Mouse (Mus musculus) liver, postnatal 0 days (tissue): ENCODE results near the gene Cnot4. TPM values are rescaled to one million over a fixed set of nuclear protein-coding genes. Genes with fewer than 3 reads are reported as not detected.

Experiments
- ATAC-seq: fragments of 200-750 bp; cut with Nextera tagmentation; 2 replicates; pipeline ENCODE4 v1.8.0; 2017; ENCODE audit warnings: mild to moderate bottlenecking, moderate library complexity
- DNase-seq: peaks from one replicate; pipeline ENCODE4 v3.0.0-alpha.2; 2016
- H3K27ac ChIP-seq: fragments of 300-500 bp; sonication (generic); 2 replicates; pipeline ENCODE4 v1.5.1; 2014; ENCODE audit warnings: antibody characterized with exemption, moderate library complexity, mild to moderate bottlenecking, low read depth
- H3K27me3 ChIP-seq: fragments of 300-500 bp; sonication (generic); 2 replicates; pipeline ENCODE4 v1.6.1; 2014; ENCODE audit warnings: low read length, control low read depth, mixed read lengths; ENCODE audit not compliant: insufficient read depth
- H3K36me3 ChIP-seq: fragments of 300-500 bp; sonication (generic); replicated peaks from 2 replicates; pipeline ENCODE4 v1.6.1; 2014; ENCODE audit warnings: mild to moderate bottlenecking, control low read depth, low read length, moderate library complexity, mixed read lengths; ENCODE audit not compliant: insufficient read depth
- H3K4me1 ChIP-seq: fragments of 300-500 bp; sonication (generic); 2 replicates; pipeline ENCODE4 v1.6.1; 2014; ENCODE audit warnings: antibody characterized with exemption, mild to moderate bottlenecking, control low read depth; ENCODE audit not compliant: insufficient read depth
- H3K4me2 ChIP-seq: fragments of 300-500 bp; sonication (generic); 2 replicates; pipeline ENCODE4 v1.6.1; 2014; ENCODE audit warnings: low read depth, mild to moderate bottlenecking, low read length, moderate library complexity, mixed read lengths
- H3K4me3 ChIP-seq: fragments of 300-500 bp; sonication (generic); 2 replicates; pipeline ENCODE4 v1.5.1; 2014; ENCODE audit warnings: low read depth, low read length
- H3K9ac ChIP-seq: fragments of 300-500 bp; sonication (generic); replicated peaks from 2 replicates; pipeline ENCODE4 v1.6.1; 2014; ENCODE audit warnings: mild to moderate bottlenecking, moderate library complexity
- H3K9me3 ChIP-seq: fragments of 300-500 bp; sonication (generic); 2 replicates; pipeline ENCODE4 v1.6.1; 2016; ENCODE audit warnings: mild to moderate bottlenecking, control low read depth, low read length, mixed read lengths
- CTCF ChIP-seq: sonication (generic); IDR thresholded peaks from 2 replicates; pipeline ENCODE4 v1.5.1; 2016; ENCODE audit warnings: antibody characterized with exemption, low read depth
- EP300 ChIP-seq: IDR thresholded peaks from 2 replicates; pipeline ENCODE4 v1.6.1; 2016; ENCODE audit warnings: antibody characterized with exemption, low read depth, mild to moderate bottlenecking
- WGBS: fragments of 180-500 bp; shearing (Covaris S2); extraction: QIAGEN DNeasy Blood & Tissue Kit; methylation state at CpG from one replicate; pipeline ENCODE4 v1.1.7; 2014; ENCODE audit not compliant: insufficient replicate concordance; 5-methylcytosine and 5-hydroxymethylcytosine counted together
- polyA plus RNA-seq: library from polyadenylated mRNA; unstranded; fragments of >200 nt; fragmentation: Nextera tagmentation; extraction: Ambion mirVana; gene quantifications from 2 replicates; pipeline ENCODE4 v1.2.1, GENCODE M21; 2015

Cnot4 gene
- polyA plus RNA-seq, 1 experiment from 2014 or later = 10.7 TPM

DNA sequence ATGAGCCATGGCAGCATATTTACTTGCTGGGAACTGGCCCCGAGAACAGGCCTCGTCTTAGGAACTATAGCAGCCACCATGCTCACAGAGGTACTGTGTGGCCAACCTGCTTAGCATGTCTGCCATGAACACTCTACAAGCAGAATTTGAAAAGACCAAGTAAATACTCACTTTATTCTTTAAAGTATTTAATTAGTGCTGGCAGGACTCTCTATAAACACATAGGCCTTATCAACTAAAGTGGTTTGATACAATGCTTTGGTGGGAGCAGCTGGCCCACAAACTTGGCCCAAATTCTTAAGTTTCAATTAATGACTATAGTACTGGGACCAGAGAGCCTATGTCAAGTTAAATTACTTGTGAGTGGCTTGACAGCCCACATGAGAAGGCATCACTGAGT lies 105.5 kb downstream of the Cnot4 start:
- TF ChIP-seq EP300 = no peak
- no peak for TF ChIP-seq CTCF
- no peaks in the 10 kb centered on the region for H3K9me3 ChIP-seq
- no peak overlapping the region for H3K27ac ChIP-seq
- H3K4me3 ChIP-seq = no peak overlapping the region
- H3K4me2 ChIP-seq = no peak overlapping the region
- no peaks in the 10 kb centered on the region for H3K27me3 ChIP-seq
- no peak for DNase-seq
- H3K36me3 ChIP-seq = peaks cover 3% of the 10 kb centered on the region; the same call in 1 of the 2 replicates
- ATAC-seq = no peak
- no peaks in the 10 kb centered on the region for H3K4me1 ChIP-seq
- 87% methylated on average over 2 of the region's 2 CpGs for WGBS
- H3K9ac ChIP-seq = no peak overlapping the region

- 80% methylated on average over 6 of the region's 6 CpGs for WGBS
- Histone ChIP-seq H3K9me3 (no peaks in the 10 kb centered on the region), H3K27ac (no peak overlapping the region), H3K9ac (no peak overlapping the region), H3K4me1 (no peaks in the 10 kb centered on the region), H3K27me3 (no peaks in the 10 kb centered on the region), H3K4me2 (no peak overlapping the region), H3K36me3 (peaks cover 10% of the 10 kb centered on the region; the same call in 1 of the 2 replicates), H3K4me3 (no peak overlapping the region)
- TF ChIP-seq CTCF = no peak
- no peak for TF ChIP-seq EP300
- DNase-seq = no peak
- ATAC-seq = no peak
These were observed 106.3 kb downstream of the Cnot4 start for GRCm38 (mm10) chr6:35027257-35027656.

DNA sequence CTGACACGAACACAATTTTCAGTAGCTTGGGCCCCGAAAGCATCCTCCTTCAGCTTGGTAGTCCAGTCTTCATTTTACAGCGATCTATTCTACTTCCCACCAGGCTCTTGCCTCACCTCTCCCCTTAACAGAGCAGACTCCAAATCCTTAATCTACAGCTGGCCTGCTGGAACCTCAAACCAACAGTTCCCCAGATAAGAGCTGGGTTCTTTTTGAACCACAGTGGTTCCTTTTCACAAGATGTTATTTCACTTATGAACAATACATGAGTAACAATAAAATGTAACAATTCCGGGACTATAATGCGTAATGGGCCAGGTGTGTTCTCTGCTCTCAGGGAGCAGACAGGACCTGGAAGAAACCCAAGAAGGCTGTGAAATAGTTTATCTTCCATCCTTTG lies 116.9 kb downstream of the Cnot4 start:
- Histone ChIP-seq H3K9ac (no peak overlapping the region), H3K4me3 (no peak overlapping the region), H3K27me3 (no peaks in the 10 kb centered on the region), H3K4me2 (no peak overlapping the region), H3K27ac (no peak overlapping the region), H3K4me1 (no peaks in the 10 kb centered on the region), H3K9me3 (no peaks in the 10 kb centered on the region), H3K36me3 (0 out of 2 replicates have a peak, but pooled peaks cover 2% of the 10 kb centered on the region)
- DNase-seq (no peak), ATAC-seq (no peak)
- TF ChIP-seq EP300 (no peak), CTCF (no peak)
- 83% methylated on average over 5 of the region's 5 CpGs for WGBS

DNA sequence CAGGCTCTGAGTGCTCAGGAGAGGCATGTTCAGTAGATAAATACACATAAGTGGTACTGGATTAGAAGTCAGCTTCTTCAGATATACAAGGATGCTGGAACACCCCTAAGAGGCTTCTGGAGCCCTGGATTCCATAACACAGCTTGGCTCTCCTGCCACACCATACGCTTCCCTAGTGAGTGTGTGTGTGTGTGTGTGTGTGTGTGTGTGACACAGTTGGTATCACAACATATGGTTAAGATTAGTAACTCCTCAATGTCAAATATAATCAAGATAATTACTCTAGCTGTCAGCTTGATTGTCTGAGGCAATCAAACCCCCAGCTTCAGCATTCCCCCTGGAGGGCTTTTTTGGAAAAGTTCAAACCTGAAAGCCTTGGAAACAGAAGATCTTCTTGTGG lies 121.6 kb downstream of the Cnot4 start:
- no peak for TF ChIP-seq CTCF
- no peak for TF ChIP-seq EP300
- Histone ChIP-seq H3K36me3 (no peaks in the 10 kb centered on the region), H3K27me3 (no peaks in the 10 kb centered on the region), H3K4me1 (no peaks in the 10 kb centered on the region), H3K4me2 (no peak overlapping the region), H3K9me3 (no peaks in the 10 kb centered on the region), H3K4me3 (no peak overlapping the region), H3K27ac (no peak overlapping the region), H3K9ac (no peak overlapping the region)
- no peak for ATAC-seq
- DNase-seq = no peak
- WGBS = 89% methylated on average over 1 of the region's 1 CpGs

DNA sequence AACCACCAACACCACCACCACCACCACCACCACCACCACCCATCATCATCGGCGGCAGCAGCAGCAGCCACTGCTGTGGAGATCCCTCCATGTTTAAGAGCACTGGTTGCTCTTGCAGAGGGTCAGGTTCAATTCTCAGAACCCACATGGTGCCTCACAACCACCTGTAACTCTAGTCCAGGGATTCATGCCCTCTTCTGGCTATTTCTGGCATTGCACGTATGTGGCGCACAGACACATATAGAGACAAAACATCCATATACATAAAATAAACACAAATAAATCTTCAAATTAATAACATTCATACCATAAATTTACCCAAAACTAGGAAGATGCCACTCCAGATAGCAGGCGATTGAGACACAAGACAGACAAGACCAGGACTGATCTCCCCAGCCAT lies 122.8 kb downstream of the Cnot4 start:
- DNase-seq (no peak), ATAC-seq (no peak)
- no peaks in the 10 kb centered on the region for H3K9me3 ChIP-seq
- H3K36me3 ChIP-seq = no peaks in the 10 kb centered on the region
- H3K4me1 ChIP-seq = no peaks in the 10 kb centered on the region
- H3K27me3 ChIP-seq = no peaks in the 10 kb centered on the region
- TF ChIP-seq CTCF = peak; percentile 23; the same call in 1 of the 2 replicates
- TF ChIP-seq EP300 = no peak
- no peak overlapping the region for H3K9ac ChIP-seq
- no peak overlapping the region for H3K4me3 ChIP-seq
- H3K27ac ChIP-seq = no peak overlapping the region
- H3K4me2 ChIP-seq = no peak overlapping the region
- 91% methylated on average over 5 of the region's 5 CpGs for WGBS

GRCm38 (mm10) chr6:35002261-35002669 lies 131.3 kb downstream of the Cnot4 start:
- H3K9ac ChIP-seq = no peak overlapping the region
- no peak overlapping the region for H3K27ac ChIP-seq
- H3K27me3 ChIP-seq = no peaks in the 10 kb centered on the region
- H3K4me1 ChIP-seq = no peaks in the 10 kb centered on the region
- H3K4me2 ChIP-seq = no peak overlapping the region
- H3K36me3 ChIP-seq = no peaks in the 10 kb centered on the region
- no peaks in the 10 kb centered on the region for H3K9me3 ChIP-seq
- 77% methylated on average over 18 of the region's 18 CpGs for WGBS
- ATAC-seq (no peak), DNase-seq (no peak)
- no peak overlapping the region for H3K4me3 ChIP-seq
- TF ChIP-seq CTCF (no peak), EP300 (no peak)

GRCm38 (mm10) chr6:34999101-34999500 lies 134.4 kb downstream of the Cnot4 start:
- no peaks in the 10 kb centered on the region for H3K27me3 ChIP-seq
- ATAC-seq = no peak

More at GRCm38 (mm10) chr6:34999101-34999500, 134.4 kb downstream of the Cnot4 start:
- Histone ChIP-seq H3K4me1 (peaks cover 5% of the 10 kb centered on the region), H3K36me3 (no peaks in the 10 kb centered on the region), H3K4me2 (no peak overlapping the region), H3K9ac (no peak overlapping the region), H3K4me3 (no peak overlapping the region), H3K27ac (no peak overlapping the region), H3K9me3 (no peaks in the 10 kb centered on the region)
- no peak for DNase-seq
- 41% methylated on average over 4 of the region's 4 CpGs for WGBS
- TF ChIP-seq EP300 = no peak
- peak; percentile 51 for TF ChIP-seq CTCF
